Mouse (Mus musculus): ENCODE results near the gene Opcml.

Gene Opcml

DNA sequence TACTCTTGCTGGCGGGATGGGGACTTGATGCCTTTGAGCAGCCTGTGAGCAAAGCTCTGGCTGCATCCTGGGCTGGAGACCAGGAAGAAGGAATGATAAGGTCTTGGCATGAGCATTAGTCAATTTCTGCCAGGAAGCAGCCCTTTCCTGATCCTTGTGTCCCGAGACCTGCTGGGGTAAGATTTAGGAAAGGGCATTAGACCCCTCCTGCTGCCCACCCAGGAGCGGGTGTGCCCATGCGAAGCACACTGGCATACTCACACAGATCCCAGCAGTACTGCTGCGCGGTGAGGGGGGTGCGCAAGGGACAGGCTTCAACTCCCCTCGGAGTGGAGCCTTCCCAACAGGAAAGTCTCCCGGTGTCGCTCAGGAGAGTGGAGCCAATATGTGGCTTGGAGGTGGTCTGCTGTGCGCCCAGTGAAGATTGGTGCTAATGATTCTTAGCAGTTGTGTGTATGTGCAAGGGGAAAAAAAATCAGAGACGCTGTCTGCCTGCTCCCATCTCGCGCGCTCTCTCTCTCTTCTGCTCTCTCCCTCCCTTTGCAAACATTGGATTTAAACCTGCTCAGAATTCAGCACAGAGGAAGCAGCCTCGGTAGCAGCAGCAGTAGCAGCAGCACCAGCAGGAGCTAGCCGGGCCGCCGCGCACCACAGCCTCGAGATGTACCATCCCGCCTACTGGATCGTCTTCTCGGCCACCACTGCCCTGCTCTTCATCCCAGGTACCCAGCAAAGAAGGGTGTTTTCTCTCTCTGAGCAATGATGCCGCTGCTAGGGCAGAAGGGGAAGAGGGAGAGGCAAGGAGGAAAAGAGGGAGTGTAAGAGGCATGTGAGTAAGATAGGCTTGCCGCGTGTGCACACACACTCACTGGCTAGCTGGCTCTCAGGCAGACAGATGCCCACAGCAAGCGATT is at the start of gene Opcml:
Opcml (plus strand) TSS at position 51 of the 914 bp plus-strand sequence.
- DNase-seq, result no peak

DNA sequence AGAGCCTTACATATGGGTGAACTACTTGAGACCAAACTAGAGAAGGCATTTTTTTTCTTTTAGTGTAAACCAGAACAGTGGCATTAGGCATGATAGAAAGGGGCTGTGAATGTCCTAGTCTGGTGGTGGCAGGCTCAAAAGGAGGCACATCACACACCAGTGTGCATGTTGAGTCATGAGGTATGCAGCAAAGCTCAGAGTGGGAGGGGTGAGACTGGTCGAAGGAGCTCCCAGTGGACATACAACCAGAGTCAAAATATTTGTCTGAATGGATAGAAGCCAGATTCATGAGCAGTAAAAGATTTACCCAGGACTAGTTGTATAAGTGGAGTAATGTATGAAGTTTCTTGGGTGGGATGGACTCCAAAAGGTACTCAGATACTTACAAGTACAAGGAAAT is 31.9 kb upstream of the Opcml start:
- DNase-seq, result no peak

DNA sequence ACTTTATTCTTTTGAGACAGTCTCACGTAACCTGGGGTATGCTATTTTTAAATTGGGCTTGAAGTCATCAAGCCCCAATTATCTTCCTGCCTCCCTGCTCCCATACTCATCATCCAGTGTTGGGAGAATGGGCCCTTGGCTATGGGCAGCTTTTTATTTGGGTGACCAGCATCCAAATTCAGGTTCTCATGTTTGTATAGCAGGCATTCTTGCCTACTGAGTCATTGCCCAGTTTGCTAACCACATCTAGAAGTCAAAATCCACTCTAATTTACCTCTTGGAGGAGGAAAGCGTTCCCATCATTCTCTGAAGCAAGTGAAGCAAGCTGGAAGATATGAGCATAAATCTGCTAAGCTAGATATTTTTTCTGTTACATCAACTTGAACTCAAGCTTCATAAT is 29.4 kb upstream of the Opcml start:
- DNase-seq, result no peak

DNA sequence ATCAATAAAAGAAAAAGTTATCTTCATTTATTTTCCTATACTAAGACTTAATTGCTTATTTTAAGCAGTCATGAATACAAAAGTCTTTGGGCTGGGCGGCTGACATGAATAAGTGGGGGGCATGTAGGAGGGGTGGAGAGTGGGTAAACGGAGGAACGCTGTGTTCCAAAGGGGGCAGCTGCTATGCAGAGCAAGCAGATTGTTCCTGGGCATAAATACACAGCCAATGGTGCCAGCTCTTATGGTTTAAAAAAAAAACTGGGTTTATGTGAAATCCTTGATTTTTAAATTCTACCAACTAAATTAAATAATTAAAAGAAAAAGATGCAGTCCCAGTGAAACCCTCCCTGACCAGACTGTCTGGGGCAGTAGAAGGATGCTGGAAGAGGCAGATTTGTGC is 24.1 kb upstream of the Opcml start:
- no peak for DNase-seq

DNA sequence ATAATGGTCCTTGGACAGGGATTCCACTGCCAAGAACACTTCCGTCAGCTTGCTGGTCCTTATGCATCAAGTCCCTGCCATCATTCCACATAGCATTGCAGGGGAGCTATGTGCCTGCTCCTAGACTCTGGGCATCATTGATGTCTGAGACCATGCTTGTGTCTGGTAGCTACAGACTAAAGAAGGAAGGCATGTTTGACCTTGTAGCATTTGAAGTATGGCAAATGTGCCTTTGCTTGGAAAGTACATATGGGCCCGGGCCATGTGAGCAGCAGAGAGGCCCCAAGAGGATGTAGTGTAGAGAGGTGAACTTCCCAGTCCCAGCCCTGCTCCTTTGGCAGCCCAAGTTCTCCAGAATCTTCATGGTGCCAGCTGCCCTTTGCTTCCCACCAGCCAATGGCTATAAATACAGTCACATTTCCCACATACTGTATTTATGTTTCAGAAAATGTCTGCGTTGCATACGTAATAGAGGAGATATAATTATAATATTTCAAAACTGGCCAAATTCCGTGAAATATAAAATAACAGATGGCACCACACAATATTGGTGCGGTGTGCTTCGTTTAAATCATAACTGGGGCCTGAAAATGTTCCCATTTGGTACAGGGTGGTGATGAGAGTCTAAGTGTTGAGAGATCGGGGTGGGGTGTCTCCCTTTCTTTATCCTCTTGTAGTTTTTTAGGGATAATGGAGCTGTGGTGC is 23.2 kb upstream of the Opcml start:
- DNase-seq, result no peak

DNA sequence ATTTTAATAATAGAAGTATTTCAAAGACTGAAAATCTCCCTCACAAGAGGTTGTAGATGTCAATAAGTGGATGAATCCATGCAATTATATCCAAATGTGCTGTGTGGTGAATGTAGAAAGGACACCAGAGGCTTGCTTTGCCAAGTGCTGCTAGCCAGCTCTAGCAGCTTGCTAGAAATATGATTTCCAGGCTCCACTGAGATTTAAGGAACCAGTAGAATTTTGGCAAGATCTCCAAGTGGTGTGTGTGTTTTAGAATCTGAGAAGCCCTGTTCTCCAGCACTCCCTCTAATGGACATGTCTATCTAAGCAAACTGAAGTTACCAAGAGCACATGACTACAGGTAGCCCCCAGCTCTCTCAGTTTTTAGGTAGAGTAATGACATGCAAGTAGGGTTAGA is 21.8 kb upstream of the Opcml start:
- DNase-seq, result no peak

DNA sequence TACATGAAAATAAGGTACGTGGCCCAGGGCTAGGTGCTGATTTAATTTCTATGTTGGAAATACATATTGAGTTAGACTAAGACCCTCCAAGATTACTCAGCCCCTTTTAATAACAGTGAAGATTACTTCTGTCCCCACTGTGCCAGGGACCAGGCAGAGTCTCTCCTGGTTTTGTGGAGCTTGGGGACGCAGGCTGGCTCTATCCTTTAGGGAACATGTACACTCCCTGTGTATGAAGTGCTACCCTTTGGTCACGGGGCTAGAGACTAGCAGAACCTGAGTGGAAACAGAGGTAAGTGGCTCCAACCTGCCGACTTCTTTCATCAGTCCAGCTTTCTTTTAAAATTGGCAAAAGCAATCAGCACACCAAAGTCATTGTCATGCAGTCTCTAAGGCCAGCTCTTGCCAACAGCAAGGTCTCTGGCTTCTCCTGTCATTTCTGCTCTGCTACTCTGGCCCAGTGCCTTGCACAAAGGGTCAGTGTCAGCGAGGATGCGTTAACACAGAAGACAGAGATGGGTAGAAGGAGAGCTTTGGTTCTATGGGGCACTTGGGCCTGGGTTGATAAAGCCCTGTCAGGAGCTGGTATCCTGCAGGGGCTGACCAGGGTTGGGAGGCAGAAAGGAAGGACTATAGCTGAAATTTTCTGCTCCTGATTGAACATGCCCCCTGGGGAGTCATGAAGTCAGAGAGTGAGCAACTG is 9.1 kb upstream of the Opcml start:
- no peak for DNase-seq

DNA sequence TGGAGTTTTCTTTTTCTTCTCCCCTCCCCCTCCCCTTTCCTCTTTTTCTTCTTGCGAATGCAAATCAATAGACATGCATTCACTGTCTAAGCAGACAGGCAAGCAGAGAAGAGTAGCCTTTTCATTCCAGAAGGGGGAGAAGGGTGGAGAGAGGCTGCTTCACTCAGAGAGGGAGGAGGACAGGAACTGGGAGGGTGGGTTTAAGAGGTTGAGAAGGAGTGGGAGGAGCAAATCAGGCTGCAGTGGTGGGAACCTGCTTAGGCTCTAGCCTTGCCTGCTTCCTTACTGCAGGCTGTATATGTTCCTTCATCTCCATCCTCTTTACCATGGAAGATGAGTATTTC is 8.6 kb upstream of the Opcml start:
- DNase-seq, result no peak

DNA sequence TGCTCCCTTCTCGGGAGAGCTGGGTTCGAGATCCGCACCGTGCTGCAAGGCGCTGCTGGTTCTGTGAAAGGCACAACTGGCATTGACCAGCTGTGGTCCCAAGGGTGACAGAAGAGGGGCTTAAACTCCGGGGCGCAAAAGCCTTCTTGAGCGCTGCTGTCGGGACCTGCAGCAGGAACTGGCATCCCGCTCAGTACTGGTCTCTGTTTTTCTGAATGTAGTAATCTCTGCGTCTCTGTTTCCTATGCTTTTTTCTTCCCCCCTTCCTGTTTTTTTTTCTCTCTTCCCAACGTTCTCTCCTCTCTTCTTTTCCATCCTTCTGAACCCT is 1.0 kb downstream of the Opcml start:
- no peak for DNase-seq

DNA sequence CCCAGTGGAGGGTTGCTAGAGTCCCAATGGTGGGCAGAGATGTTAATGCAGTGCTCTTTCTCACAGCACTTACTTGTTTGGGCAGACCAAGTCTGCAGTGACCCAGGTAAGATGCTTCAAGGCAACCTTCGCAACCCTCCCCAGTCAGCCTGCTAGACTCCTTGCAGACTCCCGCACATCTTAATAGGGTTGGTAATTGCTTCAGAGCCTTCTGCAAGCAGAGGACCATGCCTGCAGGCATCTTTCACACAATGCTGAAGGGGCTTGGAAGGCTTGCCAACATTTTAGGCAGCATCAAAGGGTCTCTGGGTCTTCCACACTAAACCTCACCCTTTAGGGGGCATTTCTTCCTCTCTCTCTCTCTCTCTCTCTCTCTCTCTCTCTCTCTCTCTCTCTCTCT is 1.7 kb downstream of the Opcml start:
- no peak for DNase-seq

DNA sequence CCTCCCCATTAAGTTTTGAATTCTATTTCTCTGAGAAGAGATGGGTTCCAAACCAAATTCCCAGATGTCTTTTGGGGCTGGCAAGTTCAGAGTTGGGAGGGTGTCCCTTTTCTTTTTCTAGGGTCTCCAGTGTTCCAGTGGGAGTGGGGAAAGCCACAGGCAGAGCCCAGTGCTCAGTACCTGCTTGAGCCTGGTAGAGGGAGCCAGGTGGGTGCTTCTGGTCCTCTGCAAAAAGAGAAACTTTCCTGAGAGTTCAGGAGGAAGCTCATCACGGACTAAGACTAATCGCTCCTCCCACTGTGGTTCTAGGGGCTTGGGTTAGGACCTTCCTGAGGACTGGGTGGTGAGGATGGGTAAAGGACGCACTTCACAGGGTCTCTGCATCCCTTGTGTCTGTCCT is 2.4 kb downstream of the Opcml start:
- no peak for DNase-seq

DNA sequence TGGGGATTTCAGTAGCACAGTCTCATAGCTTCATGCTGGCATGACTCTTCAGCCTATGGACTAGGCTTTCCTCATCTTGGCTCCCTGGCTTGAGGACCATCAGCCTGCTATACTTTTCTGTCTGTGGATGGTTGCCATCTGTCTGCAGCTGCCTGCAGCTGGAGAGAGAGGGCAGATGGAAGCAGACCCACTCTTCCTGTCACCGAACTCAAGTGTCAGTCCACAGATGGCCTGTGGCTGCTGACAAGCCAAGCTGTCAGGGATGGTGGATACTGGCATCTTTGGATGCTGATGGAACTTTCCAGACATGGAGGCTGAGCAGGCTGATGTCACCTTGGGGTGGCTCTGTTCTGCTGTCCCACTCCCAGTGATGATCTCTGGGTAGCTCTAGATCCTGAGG is 6.0 kb downstream of the Opcml start:
- DNase-seq, result no peak

DNA sequence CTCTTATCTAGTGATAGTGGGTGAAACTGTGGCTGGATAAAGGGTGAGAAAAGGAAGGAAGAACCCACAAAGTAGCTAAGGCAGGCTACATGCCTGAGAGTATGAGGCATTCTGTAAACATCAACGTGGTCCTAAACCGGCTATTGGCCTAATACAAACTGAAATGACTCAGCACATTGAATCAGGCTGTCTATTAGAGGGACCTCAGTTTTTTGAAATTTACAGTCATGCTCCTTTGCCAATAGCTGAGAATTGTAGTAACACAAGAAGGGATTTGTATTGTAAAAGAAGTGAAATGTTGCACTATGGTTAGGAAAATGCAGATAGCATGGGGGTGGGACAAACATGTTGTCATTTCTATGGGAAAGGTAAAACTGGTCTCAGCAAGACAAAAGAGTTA is 10.4 kb downstream of the Opcml start:
- no peak for DNase-seq

DNA sequence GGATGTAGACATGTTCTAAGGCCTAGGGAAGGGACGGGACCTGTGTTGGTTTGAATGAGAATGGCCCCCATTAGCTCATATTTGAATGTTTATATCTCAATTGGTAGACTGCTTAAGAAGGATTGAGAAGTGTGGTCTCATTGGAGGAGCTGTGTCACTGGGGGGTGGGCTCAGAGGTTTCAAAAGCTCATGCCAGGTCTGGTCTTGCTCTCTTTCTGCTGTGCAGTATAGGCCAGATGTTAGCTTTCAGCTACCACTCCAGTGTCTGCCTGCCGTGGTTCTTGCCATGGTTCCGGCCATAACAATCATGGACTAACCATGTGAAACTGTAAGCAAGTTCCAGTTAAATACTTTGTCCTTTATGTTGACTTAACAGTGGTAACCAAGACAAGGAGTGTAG is 11.2 kb downstream of the Opcml start:
- no peak for DNase-seq

DNA sequence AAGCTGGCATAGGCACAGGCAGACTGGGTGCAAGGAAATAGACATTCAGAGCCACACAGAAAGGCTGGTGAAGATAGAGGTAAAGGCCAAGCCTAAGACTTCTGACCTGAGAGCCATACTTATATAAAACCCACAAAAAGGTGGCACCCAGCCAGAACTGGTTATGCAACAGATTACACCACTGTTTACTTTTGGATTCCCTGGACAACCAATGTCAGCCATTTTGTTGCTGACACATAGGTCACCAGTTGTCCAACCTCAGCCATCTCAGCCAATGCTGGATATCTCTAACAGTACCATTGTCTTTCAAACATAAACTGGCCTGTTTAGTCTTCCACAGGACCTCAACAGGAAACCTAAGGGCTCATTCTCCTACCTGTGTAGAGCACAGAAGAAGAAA is 11.8 kb downstream of the Opcml start:
- peak; percentile 26 to 40 for DNase-seq

DNA sequence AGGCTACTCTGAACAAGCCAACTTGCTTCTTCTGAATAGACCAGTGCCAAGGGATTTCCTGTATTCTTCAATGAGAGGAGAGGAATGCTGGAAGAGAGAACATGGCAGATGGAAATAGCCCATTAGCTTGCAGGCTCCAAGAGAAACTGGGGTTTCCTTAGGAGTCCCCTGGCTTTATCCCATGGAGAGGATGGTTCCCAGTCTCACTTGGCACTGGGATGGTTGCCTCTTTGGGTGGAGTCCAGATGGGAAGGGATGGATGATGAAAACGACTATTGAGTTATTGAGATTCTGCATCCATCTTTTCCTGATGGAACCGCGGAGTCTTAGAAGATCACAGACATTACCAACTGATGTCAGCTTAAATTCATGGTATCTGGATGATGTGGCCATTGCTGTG is 13.9 kb downstream of the Opcml start:
- DNase-seq, result no peak

DNA sequence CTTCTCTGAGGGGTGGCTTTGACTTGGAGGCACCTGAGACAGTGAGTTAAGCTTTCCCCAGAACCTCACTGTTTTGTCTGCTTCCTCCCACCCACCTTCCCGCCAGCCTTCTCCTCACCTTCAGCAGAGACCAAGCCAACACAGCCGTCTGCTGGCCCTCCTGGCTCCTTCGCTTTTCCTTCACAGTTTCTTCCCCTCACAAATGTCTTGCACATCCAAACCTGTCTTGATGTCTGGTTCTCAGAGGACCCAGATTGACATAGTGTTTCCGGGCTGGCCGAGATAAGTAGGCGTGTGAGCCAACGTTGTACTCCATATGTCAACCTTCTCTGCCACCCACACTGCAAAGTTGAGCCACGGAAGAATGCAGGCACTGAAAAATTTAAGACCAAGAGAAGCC is 19.2 kb downstream of the Opcml start:
- DNase-seq, result no peak

DNA sequence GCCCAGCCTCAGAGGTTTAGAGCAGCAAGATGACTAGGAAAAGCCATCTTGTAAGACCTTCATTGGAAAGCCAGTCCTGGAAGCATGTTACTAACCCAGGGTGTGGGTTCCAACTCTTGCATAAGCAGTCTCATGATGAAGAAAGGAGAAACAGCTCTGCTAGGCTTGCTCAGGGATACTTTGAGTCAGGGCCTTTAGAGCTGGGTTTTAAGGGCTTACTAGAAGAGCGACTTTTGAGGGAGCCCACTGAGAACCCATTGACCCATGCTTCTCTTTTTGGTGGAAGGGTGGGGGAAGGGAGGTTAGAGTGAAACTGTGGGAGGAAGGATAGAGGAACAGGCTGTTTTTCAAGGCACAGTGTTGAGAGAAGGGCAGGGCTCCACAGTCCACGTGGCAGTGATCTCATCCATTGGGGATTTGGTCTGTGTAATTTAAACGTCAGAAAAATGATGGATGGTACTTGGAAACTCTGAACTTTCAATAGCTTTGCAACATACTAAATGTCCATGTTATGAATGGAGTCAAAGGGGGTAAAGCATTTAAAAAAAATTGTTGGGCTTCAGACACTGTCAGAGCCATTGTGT is 22.7 kb downstream of the Opcml start:
- DNase-seq, result peak in 1 of 2 experiments; percentile 4

DNA sequence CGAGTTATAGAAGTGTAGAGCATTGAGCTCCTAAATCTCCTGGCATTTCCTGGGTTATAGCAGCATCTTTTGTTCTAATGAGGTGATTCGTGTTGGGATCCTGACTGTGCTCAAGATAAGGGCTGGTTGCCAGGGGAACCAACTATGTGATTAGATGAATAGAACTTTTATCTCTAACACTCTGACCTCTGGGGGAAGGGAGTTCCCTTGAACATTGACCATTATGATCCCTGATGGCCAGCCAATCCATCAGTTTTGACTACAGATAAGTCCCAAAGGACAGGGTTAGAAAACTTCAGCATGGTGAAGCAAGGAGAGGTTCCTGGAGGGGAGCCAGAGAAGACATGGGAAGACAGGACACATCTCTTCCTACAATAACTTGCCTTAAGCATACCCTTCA is 23.6 kb downstream of the Opcml start:
- DNase-seq, result no peak

DNA sequence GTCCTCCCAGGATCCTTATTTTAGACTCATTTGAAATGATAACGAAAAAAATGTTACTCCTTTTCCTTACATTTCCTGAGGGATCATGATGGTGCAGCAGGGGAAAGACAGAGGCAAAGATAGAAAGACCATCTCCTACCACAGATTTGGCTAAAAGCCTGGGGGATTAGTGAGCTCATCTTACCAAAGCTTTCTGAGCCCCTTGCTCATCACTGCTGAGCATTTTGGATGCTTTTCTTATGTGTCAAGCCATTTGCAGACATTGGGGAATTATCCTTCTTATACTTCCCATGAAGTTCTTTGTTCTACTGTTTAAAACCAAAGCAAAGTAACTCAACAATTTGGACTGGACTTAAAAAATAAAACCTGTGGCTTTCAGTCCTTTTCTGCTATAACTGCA is 30.6 kb downstream of the Opcml start:
- no peak for DNase-seq

DNA sequence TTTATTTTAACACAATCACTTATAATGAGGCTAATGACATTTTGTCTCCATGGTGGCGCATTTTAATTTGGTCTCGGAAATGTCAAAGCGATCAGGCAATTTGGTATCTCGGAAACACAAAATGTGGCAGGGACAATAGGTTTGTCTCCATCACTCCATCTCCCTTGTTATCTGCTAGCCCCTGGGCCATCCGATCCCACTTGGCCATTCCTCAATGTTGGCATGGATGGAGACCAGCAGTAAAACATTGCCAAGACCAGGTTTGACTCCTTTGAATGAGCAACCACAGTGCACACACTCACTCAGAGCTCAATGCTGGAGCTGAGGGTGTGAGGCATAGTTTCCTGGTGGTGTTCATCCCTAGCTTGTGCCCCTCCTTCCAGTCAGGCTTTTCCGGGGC is 32.1 kb downstream of the Opcml start:
- no peak for DNase-seq

DNA sequence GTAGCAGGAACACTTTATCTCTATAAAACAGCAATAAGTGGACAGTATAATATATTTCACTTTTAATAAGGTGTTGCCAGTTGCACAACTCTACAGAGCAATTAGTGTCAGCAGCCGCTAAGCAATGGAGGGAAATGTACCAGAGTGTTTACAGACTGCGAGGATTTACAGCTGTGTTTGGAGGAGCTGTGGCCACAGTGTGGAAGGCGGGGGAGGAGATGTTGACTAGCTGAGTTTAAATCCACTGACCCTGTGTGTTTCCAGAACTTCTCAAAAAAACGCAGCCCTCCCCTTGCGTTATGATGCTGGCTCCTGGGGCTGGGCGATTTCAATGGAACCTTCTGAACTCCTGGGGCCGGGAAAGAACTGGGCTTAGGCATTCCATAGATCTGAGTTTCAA is 33.8 kb downstream of the Opcml start:
- peak in 1 of 2 experiments; percentile 2 for DNase-seq

DNA sequence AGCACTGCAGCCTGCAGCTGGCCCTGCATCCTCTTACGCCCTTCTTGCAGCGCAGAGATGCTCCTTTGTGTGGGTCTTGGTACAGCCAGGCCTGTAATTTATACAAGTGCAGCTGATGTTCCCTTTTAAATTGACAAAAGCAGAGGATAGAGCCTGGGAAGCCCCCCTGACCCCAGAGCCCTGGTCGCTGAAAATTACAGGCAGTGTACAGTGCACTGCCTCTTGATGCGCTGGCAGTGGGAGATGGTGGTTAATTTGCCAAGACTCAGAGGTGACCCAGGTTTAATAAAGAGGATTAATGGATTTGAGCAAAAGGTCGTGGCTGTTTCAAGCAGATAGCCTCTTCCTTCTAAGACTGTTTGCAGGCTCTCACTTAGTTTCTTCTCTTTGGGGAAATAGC is 39.9 kb downstream of the Opcml start:
- no peak for DNase-seq

DNA sequence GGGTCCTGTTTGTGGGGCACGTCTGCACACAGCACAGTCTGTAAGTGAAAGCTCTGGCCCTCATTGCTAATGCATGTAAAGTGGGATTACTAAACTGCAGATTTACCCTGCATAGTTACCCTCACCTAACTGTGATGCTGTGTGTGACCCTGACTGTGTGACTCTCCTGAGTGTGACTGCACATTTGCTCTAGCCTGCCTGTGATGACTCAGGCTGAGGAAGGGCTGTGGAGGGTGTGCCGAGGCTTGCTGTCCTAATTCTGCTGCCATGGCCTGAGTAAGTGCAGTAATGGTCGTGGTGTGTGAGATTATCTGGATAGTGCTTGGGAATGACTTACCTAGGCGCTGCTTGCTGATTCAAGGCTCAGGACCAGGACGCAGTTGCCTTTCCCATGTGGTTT is 52.2 kb downstream of the Opcml start:
- DNase-seq, result no peak
